Mouse (Mus musculus): ENCODE measurements around the gene Usp54. TPM values are rescaled to one million over a fixed set of nuclear protein-coding genes. Genes with fewer than 3 reads are reported as not detected.
"Not testable (repeated sequence)": the region's sequence is repeated elsewhere in the genome, so short reads cannot be mapped to it uniquely, and the experiment has no call there.

The Usp54 gene
- total RNA-seq, 4 experiments from 2014 or later: 2.4 to 6.4 (median 3.8) TPM

DNA sequence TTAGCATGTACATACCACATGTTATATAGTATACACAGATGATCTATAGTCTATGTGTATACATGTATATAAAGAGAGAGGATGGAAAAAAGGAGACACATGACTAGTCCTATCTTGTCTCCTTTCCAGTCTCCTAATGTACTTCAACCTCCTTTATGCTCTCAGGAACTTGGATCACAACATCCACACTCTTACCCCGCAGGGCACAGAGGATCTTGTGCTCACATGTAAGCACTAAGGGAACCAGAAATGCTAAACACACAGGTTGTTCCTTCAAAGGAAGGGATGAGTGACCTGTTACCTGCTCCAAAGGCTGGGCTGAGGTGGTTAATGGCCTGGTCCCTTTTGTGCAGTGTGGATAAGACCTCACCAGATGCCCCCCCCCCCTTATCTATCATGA, 28.0 kb downstream of the Usp54 start:
- DNase-seq (ENCODE audit: low spot score in 2 of 2): no peak

GRCm38 (mm10) chr14:20610146-20610545, 30.7 kb downstream of the Usp54 start:
- peak; percentile 52 to 72 for DNase-seq (ENCODE audit: low spot score in 2 of 2)

DNA sequence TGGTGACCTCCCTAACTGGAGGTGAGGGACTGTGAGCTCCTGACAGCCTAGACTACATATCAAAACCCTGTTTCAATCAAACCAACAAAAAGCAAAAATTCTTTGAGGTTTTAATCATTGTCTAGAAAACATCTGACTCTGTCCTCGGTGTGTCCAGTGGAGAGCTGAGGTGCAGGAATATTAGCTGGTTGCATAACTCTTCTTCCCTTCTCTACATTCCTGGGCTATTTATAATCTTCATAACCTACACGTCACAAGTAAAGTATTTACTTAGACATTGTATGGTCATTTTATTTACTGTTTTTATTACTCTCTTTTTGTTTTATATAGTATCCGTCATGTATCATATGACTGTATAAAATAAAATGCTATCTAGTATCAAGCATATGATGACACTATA, 31.3 kb downstream of the Usp54 start:
- no peak for DNase-seq (ENCODE audit: low spot score in 2 of 2)

- no peak for DNase-seq (ENCODE audit: low spot score in 2 of 2)
Observed at GRCm38 (mm10) chr14:20607396-20608126, 33.3 kb downstream of the Usp54 start.

DNA sequence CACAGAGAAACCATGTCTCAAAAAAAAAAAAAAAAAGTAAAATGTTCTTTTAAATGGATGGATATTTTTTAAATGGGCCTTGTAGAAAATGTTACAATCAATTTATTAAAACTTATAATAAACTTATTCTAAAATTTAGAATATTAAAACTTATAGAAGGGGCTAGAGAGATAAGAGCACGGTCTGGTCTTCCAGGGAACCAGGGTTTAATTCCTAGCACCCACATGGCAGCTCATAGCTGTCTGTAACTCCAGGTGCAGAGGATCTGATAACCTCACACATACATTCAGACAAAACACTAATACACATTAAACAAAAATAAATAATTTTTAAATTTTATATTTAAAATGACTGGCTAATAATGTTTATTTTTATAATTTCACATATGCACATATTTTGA, 39.6 kb downstream of the Usp54 start:
- DNase-seq (ENCODE audit: low spot score in 2 of 2): no peak

DNA sequence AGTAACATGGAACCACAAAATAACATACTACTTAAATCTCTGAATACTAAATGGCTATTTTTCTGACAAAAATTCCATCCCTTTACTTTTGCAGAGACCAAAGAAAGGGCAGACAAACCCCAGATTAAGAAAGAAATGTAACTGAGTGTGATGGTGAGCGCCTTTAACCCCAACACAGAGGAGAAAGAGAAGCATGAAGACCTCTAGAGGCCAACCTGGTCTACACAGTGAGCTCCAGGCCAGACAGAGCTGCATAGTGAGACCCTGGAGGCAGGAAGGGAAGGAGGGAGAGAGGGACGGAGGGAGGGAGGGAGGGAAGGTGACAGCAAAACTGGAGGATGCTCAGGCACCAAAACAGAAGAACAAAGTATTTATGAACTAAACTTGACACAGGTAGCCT, 40.7 kb downstream of the Usp54 start:
- DNase-seq (ENCODE audit: low spot score in 2 of 2): no peak

- no peak for DNase-seq (ENCODE audit: low spot score in 2 of 2)
Observed at GRCm38 (mm10) chr14:20599542-20599941, 41.3 kb downstream of the Usp54 start.

- DNase-seq (ENCODE audit: low spot score in 2 of 2): peak in 1 of 2 experiments; percentile 23
Observed at GRCm38 (mm10) chr14:20595781-20596180, 45.1 kb downstream of the Usp54 start.

DNA sequence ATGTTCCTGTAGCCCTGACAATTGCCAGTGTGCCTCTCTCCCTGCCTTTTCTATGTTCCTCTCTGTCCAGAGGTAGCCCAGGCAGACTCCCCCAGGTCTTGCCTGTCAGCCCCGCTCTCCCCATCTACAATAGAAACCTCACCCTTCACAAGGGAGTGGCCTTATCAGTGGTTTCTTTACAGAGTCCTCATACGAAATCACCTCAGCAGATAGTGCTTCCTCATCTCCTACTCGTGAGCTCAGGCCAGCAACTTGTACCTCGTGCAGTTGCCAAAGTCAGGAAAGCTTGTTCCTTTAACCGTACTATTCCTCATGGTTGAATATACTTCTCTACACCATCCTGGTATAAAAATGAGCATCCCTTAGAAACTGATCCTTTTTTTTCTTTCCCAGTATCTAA, 53.4 kb downstream of the Usp54 start:
- DNase-seq (ENCODE audit: low spot score in 2 of 2): no peak

DNA sequence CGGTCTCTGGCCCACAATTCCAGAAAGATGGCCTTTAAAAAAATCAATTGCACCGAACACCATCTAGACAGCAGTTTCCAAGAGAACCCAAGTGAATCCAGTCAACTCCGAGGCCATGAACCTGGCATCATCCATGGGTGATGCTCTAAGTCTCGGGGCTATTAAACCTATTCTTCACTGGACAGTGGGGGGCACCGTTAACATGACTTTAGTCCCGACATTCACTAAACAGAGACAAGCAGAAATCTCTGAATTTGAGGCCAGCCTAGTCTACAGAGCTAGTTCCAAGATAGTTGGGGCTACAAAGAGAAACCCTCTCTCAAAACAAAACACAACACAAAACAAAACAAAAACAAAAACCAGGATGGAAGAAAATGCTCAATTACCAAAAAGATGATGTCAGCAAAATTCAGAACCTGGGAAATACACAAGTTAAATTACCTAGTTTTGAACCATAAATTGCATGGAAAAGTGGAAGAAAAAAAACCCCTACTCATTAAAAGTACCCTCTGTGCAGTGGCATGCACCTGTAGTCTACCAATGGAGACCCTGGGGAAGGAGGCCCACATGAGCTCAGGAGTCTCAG, 61.9 kb downstream of the Usp54 start:
- DNase-seq (ENCODE audit: low spot score in 2 of 2): no peak

DNA sequence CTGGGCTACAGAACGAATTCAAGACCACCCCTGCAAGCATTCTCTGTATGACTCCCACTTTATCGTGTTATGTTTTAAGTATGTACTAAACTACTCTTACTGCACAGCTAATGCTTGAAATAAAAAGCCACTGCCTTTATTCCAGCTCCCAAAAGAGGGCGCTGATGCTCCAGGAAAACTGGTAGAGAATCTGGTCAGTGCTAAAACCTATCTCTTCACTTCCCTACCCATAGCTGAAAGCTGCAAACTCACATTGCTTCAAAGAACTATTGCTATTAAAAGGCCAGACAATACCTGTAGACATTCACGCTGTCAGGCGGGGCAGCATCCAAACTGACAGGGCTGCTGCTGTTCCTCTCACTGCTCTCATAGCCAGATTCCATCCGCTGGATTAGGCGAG, 64.7 kb downstream of the Usp54 start:
- DNase-seq (ENCODE audit: low spot score in 2 of 2): peak; percentile 49 to 53

DNA sequence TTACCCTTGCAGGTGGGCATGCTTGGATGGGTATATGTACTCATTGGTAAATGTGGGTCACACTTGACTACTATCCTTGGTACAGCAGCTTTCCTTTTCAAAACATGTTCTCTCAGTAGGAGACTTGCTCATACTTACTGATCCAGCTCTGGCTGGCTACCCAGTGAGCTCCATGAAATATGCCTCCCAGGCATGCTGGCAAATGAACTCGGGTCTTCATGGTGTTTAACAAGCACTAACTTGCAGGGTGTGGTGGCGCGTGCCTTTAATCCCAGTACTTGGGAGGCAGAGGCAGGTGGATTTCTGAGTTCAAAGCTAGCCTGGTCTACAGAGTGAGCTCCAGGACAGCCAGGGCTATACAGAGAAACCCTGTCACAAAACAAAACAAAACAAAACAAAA, 67.7 kb downstream of the Usp54 start:
- not testable (repeated sequence) for DNase-seq (ENCODE audit: low spot score in 2 of 2)

DNA sequence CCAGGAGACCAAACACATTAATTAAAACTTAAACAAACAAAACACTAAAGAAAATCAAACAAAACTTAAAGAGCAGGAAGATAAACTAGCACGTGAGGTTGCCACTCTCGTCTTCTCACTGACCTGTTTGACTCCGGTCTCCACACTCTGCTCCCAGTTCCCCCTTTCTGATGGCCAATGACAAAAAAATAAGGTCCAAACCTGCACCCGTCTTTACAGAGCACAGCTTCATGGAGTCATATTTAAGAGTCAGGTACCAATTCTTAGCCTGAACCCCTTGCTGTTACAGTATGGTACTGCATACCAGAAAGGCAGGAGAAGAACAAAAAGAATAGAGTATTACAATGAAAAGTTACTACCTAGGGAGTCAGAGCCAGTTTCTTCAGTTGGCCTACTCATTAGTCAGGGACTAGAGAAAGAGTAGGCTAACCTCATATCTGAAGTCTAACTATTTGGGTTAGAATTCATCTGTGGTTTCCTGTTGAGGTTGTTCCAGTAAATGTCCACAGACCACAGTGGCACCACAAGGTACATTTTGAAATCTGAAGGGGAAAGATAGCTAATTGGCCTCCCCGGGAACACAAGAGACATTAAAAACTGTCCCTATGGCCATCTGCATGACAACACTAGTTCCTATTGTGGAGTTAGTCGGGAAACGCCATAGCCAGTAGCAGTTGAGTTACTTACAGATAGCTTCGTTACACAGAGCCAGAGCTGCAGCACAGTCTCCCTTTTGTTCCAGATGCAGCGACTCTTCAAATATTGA, 75.4 kb downstream of the Usp54 start:
- DNase-seq (ENCODE audit: low spot score in 2 of 2): no peak

GRCm38 (mm10) chr14:20564692-20565091, 76.2 kb downstream of the Usp54 start:
- peak; percentile 21 for DNase-seq (ENCODE audit: low spot score in 2 of 2)

GRCm38 (mm10) chr14:20561897-20562296, 79.0 kb downstream of the Usp54 start:
- DNase-seq (ENCODE audit: low spot score in 2 of 2): no peak

GRCm38 (mm10) chr14:20550136-20550535, 90.7 kb downstream of the Usp54 start:
- DNase-seq (ENCODE audit: low spot score in 2 of 2): no peak

- DNase-seq (ENCODE audit: low spot score in 2 of 2): peak; percentile 50 to 72
Observed at GRCm38 (mm10) chr14:20546415-20546814, 94.4 kb downstream of the Usp54 start, which contains the start of gene Ppp3cb. Ppp3cb (minus strand) TSS chr14:20546573.

GRCm38 (mm10) chr14:20545529-20546331, 95.1 kb downstream of the Usp54 start:
- DNase-seq (ENCODE audit: low spot score in 2 of 2): peak; percentile 89 to 91

GRCm38 (mm10) chr14:20544467-20545411, 96.1 kb downstream of the Usp54 start:
- DNase-seq (ENCODE audit: low spot score in 2 of 2): no peak

- DNase-seq (ENCODE audit: low spot score in 2 of 2): no peak
Observed at GRCm38 (mm10) chr14:20529643-20530042, 111.2 kb downstream of the Usp54 start.
